Mouse (Mus musculus): Measurements from ENCODE around the gene Frem1. TPM values are rescaled to one million over a fixed set of nuclear protein-coding genes. Genes with fewer than 3 reads are reported as not detected.

Gene Frem1
- total and polyA plus RNA-seq, 2 experiments from 2014 or later, result 1.0 to 5.1 TPM

GRCm38 (mm10) chr4:82882500-82882899 is 169.6 kb downstream of the Frem1 start:
- DNase-seq (ENCODE audit: low spot score), result no peak
- peak; percentile 11; the same call in 1 of the 2 replicates for TF ChIP-seq CTCF (IDR thresholded peaks at IDR 0.05)
- 86% methylated on average over 9 of the region's 9 CpGs for WGBS

DNA sequence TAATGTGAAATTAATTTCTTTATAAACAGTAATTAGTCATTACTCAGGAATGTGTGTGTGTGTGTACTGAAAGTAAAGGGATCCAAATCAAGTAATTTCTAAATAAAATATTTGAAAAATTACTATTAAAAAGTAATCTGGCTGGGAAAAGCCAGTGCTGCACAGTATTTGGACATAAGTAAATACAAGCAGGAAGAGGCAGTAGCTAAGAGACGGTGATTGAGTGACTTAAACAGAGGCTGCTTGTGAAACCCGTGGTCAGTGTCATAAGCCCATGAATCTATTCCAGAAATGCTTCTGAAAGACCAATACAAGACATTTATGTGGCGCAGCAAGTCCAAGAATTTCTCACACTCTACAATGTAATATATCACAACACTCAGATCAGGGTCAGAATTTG is 170.8 kb downstream of the Frem1 start:
- Histone ChIP-seq H3K27me3 (ENCODE audit: insufficient read depth, low read length) (no peaks in the 10 kb centered on the region), H3K4me2 (ENCODE audit: low read depth, low read length, poor library complexity, severe bottlenecking) (no peak overlapping the region), H3K4me3 (ENCODE audit: low read depth, low read length) (no peak overlapping the region), H3K9ac (replicated peaks; ENCODE audit: low read length, poor library complexity, severe bottlenecking) (no peak overlapping the region), H3K36me3 (ENCODE audit: insufficient read depth, low read length) (no peaks in the 10 kb centered on the region), H3K4me1 (ENCODE audit: insufficient read depth, low read length) (no peaks in the 10 kb centered on the region), H3K27ac (ENCODE audit: low read depth, low read length) (no peak overlapping the region), H3K9me3 (ENCODE audit: low read length) (no peaks in the 10 kb centered on the region)
- TF ChIP-seq CTCF (IDR thresholded peaks at IDR 0.05), result no peak
- ATAC-seq (ENCODE audit: low FRiP score) (no peak), DNase-seq (ENCODE audit: low spot score) (no peak)
- WGBS, result 82% methylated on average over 3 of the region's 3 CpGs

More at GRCm38 (mm10) chr4:82882500-82882899, 169.6 kb downstream of the Frem1 start:
- Histone ChIP-seq H3K4me2 (ENCODE audit: low read depth, low read length, poor library complexity, severe bottlenecking) (no peak overlapping the region), H3K4me3 (ENCODE audit: low read depth, low read length) (no peak overlapping the region), H3K9me3 (ENCODE audit: low read length) (no peaks in the 10 kb centered on the region), H3K36me3 (ENCODE audit: insufficient read depth, low read length) (no peaks in the 10 kb centered on the region), H3K9ac (replicated peaks; ENCODE audit: low read length, poor library complexity, severe bottlenecking) (no peak overlapping the region), H3K27ac (ENCODE audit: low read depth, low read length) (no peak overlapping the region), H3K27me3 (ENCODE audit: insufficient read depth, low read length) (no peaks in the 10 kb centered on the region), H3K4me1 (ENCODE audit: insufficient read depth, low read length) (no peaks in the 10 kb centered on the region)
- no peak for ATAC-seq (ENCODE audit: low FRiP score)

DNA sequence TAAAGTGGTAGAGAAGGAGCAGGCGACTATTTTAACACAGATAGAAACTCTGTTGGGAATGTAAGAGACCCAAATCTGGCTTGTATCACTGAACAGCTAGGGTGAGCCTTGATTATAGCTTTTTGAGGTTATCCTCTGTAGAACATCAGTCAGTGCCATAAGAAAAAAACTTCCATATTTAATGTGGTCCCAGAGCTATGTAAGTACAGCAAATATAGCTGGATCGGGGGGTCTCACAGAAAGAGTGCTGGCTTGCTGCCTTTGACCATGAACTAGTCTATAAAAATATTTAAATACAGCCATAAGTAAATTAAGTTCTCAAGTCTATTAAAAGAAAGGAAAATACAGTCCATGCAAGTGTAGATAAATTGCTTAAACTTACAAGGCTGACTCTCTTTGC is 171.9 kb downstream of the Frem1 start:
- DNase-seq (ENCODE audit: low spot score), result no peak
- 82% methylated on average over 2 of the region's 2 CpGs for WGBS
- no peaks in the 10 kb centered on the region for H3K4me1 ChIP-seq (ENCODE audit: insufficient read depth, low read length)

DNA sequence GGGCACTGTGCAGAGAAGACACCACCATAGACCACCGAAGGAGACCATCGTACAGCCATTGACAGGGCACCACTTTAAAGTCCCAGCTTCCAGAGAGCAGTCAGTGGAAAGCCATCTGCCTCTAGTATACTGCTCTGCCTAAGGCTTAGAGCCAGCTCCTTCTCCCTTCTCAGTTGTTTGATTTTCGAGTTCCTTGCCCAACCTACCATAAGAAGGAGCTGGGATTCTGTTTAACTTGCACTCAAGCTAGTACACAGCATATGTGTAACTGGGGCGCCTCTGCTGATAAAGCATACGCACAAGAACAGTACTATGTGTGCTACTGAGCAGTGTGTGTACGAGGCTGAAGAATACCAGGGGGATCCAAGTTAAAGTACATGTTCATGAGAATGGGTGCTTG is 173.0 kb downstream of the Frem1 start:
- DNase-seq (ENCODE audit: low spot score) (no peak), ATAC-seq (ENCODE audit: low FRiP score) (no peak)
- Histone ChIP-seq H3K9me3 (ENCODE audit: low read length) (no peaks in the 10 kb centered on the region), H3K4me2 (ENCODE audit: low read depth, low read length, poor library complexity, severe bottlenecking) (no peak overlapping the region), H3K27ac (ENCODE audit: low read depth, low read length) (no peak overlapping the region), H3K9ac (replicated peaks; ENCODE audit: low read length, poor library complexity, severe bottlenecking) (no peak overlapping the region), H3K4me3 (ENCODE audit: low read depth, low read length) (no peak overlapping the region), H3K4me1 (ENCODE audit: insufficient read depth, low read length) (no peaks in the 10 kb centered on the region), H3K27me3 (ENCODE audit: insufficient read depth, low read length) (no peaks in the 10 kb centered on the region), H3K36me3 (ENCODE audit: insufficient read depth, low read length) (no peaks in the 10 kb centered on the region)
- 88% methylated on average over 6 of the region's 6 CpGs for WGBS
- no peak for TF ChIP-seq CTCF (IDR thresholded peaks at IDR 0.05)

More for the DNA sequence above, 171.9 kb downstream of the Frem1 start:
- no peak for ATAC-seq (ENCODE audit: low FRiP score)
- no peaks in the 10 kb centered on the region for H3K36me3 ChIP-seq (ENCODE audit: insufficient read depth, low read length)
- H3K4me2 ChIP-seq (ENCODE audit: low read depth, low read length, poor library complexity, severe bottlenecking), result no peak overlapping the region
- no peak overlapping the region for H3K4me3 ChIP-seq (ENCODE audit: low read depth, low read length)
- no peak overlapping the region for H3K27ac ChIP-seq (ENCODE audit: low read depth, low read length)
- no peak overlapping the region for H3K9ac ChIP-seq (replicated peaks; ENCODE audit: low read length, poor library complexity, severe bottlenecking)
- H3K27me3 ChIP-seq (ENCODE audit: insufficient read depth, low read length), result no peaks in the 10 kb centered on the region
- H3K9me3 ChIP-seq (ENCODE audit: low read length), result no peaks in the 10 kb centered on the region
- TF ChIP-seq CTCF (IDR thresholded peaks at IDR 0.05), result no peak

GRCm38 (mm10) chr4:82876656-82877055 is 175.5 kb downstream of the Frem1 start:
- Histone ChIP-seq H3K9me3 (ENCODE audit: low read length) (no peaks in the 10 kb centered on the region), H3K36me3 (ENCODE audit: insufficient read depth, low read length) (no peaks in the 10 kb centered on the region), H3K27ac (ENCODE audit: low read depth, low read length) (no peak overlapping the region), H3K4me2 (ENCODE audit: low read depth, low read length, poor library complexity, severe bottlenecking) (no peak overlapping the region), H3K9ac (replicated peaks; ENCODE audit: low read length, poor library complexity, severe bottlenecking) (no peak overlapping the region), H3K4me1 (ENCODE audit: insufficient read depth, low read length) (no peaks in the 10 kb centered on the region; the same call in 1 of the 2 replicates), H3K27me3 (ENCODE audit: insufficient read depth, low read length) (no peaks in the 10 kb centered on the region), H3K4me3 (ENCODE audit: low read depth, low read length) (no peak overlapping the region)
- TF ChIP-seq CTCF (IDR thresholded peaks at IDR 0.05), result no peak
- DNase-seq (ENCODE audit: low spot score), result no peak
- WGBS, result 84% methylated on average over 2 of the region's 2 CpGs
- ATAC-seq (ENCODE audit: low FRiP score), result no peak

- Histone ChIP-seq H3K4me3 (ENCODE audit: low read depth, low read length) (no peak overlapping the region), H3K36me3 (ENCODE audit: insufficient read depth, low read length) (no peaks in the 10 kb centered on the region), H3K4me1 (ENCODE audit: insufficient read depth, low read length) (no peaks in the 10 kb centered on the region; the same call in 1 of the 2 replicates), H3K27me3 (ENCODE audit: insufficient read depth, low read length) (no peaks in the 10 kb centered on the region), H3K9ac (replicated peaks; ENCODE audit: low read length, poor library complexity, severe bottlenecking) (no peak overlapping the region), H3K9me3 (ENCODE audit: low read length) (no peaks in the 10 kb centered on the region), H3K27ac (ENCODE audit: low read depth, low read length) (no peak overlapping the region), H3K4me2 (ENCODE audit: low read depth, low read length, poor library complexity, severe bottlenecking) (no peak overlapping the region)
- DNase-seq (ENCODE audit: low spot score), result no peak
- ATAC-seq (ENCODE audit: low FRiP score), result no peak
- no peak for TF ChIP-seq CTCF (IDR thresholded peaks at IDR 0.05)
- WGBS, result 69% methylated on average over 4 of the region's 4 CpGs
Measured at GRCm38 (mm10) chr4:82875532-82875931, 176.6 kb downstream of the Frem1 start.
